Mouse (Mus musculus) spleen, postnatal 36 days (tissue): Measurements from ENCODE around the gene Pvr.

ENCODE experiments used
- DNase-seq, 2 experiments: peaks; one replicate each; pipeline ENCODE4 v3.0.0; 2022; ENCODE audit warnings: low spot score in 2 of 2, mixed read lengths in 1 of 2

Pvr gene

DNA sequence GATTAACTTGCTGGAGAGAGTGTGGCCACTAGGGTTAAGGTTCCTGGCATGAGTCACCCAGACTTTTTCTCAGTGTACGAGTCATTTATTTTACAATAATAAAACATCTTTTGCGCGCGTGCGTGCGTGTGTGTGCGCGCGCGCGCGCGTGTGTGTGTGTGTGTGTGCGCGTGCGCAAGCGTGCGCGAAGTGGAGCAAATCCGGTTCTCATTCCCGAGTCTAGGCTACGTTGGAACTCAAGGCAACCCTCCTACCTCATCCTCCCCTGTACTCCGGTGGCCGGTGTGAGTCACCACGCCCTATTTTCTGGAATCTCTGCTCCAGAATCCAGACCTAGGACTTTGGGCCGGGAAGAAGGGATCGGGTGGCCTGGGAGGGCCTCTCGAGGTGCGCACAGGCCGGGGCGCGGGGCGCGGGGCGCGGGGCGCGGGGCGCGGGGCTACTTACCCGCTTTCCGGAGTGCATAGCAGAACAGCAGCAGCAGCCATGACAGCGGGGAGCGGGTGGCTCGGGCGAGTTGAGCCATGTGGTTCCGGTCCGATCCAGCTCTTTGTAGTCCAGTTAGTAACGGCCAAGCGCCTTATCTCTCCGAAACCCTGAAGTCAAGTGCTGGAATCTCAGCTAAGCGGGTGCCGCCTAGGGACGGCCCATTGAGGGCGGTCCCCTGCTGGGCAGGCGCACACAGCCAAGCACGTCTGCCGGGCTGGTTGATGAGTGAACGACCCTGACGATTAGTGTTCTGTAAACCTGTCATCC, at the start of gene Pvr:
Pvr (minus strand) TSS at position 655 of the 756 bp plus-strand sequence.
- DNase-seq, result peak; percentile 63

DNA sequence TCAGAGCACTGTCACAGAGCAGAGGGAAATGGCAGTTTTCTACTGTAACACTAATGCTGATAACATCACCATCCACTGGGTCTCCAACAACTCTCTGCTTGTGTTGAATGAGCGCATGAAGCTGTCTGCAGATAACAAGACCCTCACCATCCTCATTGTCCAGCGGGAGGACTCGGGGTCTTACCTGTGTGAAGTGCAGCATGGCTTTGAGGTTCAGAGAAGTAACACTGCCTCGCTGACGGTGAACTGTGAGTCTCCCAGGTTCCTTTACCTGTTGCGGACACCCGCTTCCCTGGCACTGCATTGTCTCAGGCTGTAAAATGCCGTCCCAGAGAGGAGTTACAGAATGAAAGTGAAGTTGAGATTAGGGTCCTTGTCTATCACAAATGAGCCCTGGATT, 49.2 kb upstream of the Pvr start:
- DNase-seq, result no peak

DNA sequence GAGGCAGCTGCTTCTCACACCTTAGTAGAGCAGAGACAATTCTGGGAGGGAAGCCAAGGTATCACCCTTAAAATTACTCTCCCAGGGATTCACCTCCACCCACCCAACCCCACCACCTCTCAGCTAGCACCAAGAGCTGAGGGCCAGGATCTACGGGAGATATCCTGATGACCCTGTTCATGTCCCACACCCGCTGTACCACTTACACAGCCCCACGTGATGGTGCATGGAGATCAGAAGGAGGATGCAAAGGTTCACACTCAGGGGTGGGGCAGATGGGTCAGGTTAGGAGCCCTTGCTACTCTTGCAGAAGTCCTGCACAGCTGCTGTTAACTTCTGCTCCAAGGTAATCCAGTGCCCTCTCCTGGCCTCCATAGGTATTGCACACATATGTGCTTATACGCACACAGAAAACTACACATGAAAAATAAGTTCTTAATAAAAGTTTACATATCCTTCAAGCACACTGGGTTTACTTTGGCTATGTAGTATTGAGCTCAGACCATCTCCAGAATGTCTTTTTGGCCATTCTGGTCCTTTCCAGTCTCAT, 48.7 kb upstream of the Pvr start:
- DNase-seq, result no peak

DNA sequence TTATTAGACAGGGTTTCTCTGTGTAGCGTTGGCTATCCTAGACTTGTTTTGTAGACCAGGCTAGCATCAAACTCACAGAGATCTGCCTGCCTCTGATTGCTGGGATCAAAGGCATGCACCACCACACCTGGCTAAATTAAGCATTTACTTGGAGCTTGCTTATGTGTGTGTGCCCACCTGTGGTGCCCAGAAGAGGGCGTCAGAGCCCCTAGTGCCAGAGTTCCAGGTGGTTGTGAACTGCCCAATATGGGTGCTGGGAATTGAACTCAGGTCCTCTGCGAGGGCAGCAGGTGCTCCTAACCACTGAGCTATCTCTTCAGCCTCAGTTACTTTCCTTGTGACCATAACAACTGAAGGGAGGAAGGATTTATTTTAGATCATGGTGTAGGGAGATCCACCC, 48.1 kb upstream of the Pvr start:
- DNase-seq, result no peak

DNA sequence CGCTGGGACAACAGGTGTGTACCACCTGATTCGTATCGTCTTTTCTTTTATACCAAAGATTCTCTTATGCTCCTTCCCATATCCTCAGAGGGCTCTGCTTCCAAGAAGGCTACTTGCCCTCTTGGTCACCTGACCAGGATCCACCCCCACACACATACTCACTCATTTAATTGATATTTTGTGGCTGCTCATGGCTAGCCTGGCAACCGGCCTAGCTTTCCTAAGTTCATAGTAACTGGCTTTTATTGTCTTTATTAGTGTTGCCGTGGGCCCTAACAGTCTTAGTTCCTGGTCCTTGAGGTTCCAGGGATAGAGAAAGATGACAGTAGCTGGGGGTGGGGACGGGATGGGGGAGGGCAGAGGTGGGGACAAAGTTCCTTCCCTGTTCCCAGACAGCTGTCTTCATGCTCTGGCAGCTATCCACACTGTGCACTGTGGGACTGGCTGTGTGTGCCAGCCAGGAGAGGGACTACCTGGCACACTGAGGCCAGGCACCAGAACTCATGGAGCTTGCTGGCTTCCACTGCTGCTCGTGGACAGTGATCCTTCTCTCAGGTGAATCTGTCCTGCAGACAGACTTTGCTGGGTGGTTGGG, 44.1 kb upstream of the Pvr start, which contains the start of gene Ceacam20:
Ceacam20 (plus strand) TSS at position 428 of the 595 bp plus-strand sequence.
- no peak for DNase-seq

DNA sequence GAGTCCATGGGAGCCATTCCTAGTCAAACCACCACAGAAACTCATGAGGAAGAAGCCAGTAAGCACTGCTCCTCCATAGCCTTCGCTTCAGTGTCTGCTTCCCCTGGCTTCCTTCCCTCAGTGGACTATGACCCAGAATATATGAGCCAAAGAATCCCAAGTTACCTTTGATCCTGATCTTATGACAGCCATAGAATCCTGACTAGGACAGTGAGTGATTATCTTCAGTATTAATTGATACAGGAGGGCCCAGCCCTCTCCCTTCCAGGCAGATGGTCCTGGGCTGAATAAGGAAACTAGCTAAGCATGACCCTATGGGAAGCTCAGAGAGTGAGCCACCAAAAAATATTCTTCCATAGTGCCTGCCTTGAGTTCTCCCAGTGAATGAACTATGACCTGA, 41.5 kb upstream of the Pvr start:
- DNase-seq, result no peak

DNA sequence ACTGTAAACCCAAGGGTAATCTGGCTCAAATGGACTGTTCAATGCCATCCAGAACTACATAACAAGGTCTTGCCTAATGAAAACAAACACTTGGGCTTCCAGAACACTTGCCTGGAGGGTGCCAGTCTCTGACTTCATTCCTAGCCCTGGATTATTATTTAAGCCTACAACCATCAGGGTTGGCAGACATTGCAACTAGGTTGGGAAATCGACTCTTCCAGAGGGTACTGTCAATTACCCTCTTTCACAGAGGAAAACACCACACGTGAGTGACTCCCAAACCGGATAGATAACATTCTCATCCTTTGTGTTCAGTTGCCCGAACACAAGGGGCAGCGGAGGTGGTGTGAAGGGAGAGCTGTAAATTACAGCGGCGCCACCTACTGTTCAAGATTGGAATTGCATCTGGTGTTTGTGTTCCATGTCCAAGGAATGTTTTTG, 35.4 kb upstream of the Pvr start:
- peak; percentile 67 to 74 for DNase-seq

DNA sequence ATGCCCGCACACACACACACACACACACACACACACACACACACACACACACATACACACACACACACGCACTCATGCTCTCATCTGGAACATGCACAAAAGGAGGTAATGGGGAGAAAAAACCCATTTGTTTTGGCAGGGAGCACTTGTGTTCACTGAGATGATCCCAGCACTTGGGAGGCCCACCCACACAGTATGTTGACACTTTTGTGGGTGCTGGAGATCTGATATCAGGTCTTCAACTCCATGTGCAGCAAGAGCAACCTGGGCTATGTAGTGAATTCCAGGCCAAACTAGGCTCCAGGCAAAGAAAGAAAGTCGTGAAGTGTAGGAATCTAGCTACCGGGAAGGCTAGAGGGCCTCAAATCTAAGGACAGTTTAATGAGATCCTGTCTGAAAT, 34.9 kb upstream of the Pvr start:
- no peak for DNase-seq

DNA sequence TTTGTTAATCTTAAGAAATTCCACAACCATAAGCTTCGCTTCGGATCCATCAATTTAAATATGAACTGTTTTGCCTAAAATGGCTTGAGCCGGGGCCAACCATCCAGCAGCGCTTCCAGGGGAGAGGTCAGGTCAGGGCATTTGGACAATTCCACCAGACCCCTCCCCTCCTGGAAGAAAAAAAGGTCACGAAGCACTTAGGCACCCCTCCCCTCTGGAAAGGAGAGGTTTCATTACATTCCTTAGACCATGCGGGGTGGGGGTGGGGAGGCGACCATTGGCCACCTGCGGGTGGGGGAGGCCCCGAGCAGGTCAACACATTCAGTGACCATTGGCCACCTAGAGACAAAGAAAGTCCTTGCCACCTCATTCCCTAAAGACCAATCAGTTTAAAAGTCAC, 32.1 kb upstream of the Pvr start:
- DNase-seq, result no peak

DNA sequence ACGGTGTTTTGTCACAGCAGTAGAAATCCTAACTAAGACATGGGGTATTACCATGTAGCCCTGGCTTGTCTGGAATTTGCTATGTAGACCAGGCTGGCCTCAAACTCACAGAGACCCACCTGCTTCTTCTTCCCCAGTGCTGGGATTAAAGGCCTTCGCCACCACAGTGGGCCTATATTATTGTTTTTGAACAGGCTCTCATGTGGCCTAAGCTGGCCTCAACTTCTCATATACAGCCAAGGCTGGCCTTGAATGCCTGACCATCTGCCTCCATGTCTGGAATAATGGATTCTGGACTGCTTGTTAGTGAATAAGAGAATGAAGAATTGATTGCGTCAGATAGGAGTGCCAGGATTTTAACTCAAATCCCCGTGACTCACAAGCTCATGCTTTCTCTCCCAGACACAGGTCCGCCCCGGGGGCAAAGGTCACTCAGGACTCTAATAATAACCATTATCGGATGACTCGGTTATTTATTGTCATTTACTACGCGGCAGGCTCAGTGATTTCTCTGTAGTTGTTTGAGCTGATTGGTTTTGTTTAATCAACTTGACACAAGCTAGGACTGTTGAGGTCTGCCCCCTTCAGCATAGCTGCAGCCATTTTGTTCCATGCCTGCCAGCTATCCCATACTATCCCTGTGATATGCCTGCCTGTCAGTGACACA, 31.5 kb upstream of the Pvr start:
- DNase-seq, result no peak

DNA sequence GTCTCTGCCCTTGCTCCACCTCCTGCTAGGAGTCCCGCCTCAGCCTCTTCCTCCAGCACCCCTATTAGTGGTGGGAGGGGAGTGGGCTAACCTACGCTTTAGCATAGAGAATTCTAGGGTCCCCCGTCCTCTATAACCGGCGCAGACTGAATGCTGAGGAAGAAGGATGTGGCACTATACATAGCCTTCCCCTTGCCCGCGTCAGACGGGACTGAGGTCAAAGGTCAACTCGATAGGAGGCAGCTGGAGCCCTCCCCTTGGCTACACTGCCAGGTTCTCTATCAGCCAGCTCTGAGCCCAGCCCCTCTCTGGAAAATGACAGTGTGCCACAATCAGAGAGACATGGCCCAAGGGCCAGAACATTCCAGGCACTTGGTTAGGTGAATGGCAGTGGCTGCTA, 29.6 kb upstream of the Pvr start, which contains the start of gene Igsf23:
Igsf23 (minus strand) TSS at position 168 of the 400 bp plus-strand sequence.
- DNase-seq, result no peak

DNA sequence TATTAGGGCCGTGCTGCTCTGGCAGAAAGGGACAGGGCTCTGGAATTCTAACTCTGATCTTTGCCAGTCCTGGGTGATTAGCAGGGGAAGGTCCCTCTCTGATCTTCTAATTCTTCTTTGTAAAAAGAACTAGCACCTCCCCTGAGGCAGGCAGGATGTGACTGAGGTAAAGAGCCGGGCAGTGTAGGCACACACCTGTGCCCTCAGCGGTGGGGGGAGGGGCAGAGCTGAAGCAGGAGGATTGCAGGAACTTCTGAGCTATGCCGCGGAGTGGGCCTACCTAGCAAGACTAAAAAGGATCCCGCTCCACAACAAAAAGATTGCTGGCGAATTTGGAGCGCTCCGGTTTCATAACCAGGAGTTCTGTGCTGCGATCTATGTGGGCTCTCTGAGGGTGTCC, 29.0 kb upstream of the Pvr start:
- DNase-seq, result peak in 1 of 2 experiments; percentile 19

DNA sequence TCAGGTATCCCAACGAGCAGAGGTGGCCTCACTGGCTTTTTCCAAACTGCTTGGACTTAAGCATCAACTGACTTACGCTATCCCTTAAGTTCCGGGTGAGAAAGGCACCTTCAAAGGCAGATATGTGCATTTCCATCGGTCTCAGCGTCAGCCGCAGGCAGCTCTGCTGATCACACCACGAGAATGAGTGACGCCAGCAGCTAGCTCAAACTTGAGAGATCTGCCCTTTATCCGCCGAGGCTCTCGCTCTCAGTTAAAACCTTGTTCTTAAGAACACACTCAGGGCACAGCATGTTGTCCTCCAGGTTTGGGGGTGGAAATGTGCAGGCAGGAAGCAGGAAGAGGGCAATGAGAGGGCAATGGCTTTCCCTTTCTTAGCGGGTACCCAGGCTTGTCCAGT, 28.0 kb upstream of the Pvr start:
- DNase-seq, result no peak

DNA sequence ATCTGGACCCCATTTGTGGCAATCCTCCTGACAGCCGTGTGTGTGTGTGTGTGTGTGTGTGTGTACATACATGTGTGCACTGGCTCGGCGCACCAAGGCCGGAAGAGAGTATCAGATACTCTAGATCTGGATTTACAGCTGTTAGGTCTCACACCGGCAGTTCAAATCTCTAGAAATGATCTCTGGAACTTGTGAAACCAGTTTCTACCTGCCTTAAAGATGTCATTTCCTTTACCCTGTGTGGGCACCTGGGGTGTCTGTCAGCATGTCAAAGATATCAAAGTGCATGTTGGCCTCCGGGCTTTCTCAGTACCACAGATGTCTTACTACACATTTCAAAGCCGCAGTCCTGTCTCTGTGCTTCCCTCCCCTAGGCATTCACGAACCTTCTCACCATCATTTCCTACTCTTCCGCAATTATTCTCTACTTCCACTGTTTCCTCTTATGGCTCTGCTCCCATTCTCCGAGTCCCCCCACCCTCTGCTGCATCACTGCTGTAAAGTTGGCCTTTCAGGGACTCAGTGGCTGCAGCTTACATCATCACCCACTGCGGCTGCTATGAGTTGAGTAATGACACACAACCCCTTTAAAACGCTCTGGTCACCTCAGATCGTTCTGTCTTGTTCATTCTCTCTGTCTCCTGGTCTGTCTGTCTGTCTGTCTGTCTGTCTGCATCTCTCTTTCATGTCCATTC, 25.0 kb upstream of the Pvr start:
- no peak for DNase-seq

DNA sequence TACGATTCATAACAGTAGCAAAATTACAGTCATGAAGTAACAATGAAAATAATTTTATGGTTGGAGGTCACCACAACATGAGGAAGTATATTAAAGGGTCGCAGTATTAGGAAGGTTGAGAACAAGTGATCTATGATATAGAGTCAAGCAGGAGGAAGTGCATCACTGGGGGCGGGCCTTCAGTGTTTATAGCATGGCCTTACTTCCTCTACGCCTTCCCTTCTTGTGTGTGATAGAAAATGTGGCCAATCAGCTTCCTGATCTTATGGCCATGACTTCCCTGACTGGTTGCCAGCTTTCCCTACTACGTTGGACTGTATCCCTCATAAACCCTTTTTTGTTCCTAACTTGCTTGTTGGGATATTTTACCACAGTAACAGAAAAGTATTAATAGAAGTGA, 24.2 kb upstream of the Pvr start:
- no peak for DNase-seq

DNA sequence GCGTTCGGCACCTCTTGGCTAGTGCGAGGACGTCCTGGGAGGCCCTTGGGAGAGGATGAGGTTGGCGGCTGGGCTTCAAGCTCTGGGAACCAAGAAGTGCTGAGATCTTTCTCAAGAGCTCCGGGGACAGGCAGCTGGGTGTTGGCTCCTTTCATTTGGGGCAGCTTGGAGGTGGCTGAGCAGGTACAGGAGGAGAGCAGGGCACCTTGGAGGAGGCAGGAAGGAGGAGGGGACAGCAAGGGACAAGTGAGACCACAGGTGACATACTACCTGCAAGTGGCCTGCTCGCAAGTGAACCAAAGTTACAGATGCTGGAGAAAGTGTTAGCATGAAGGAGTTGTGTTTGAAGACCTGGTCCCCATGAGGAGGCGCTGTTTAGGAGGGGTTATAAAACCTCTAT, 23.7 kb upstream of the Pvr start:
- DNase-seq, result no peak

DNA sequence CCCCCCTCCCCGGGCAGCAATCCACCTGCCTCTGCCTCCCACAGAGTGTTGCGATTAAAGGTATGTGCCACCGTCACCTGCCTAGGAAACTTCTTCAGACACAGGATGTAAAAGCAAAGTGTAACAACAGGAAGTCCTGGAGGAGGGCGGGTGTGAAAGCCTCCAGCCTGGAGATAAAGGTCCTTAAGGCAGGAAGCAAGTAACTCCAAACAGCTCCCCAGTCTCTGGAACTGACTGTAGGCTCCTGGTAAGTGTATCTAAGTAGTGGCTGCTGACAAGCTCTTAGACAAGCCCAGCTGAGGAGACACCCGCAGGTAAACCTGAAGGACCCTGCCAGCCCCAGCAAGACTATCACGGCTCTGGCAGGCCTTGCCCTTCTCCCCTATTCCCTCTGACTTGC, 19.3 kb upstream of the Pvr start:
- no peak for DNase-seq

DNA sequence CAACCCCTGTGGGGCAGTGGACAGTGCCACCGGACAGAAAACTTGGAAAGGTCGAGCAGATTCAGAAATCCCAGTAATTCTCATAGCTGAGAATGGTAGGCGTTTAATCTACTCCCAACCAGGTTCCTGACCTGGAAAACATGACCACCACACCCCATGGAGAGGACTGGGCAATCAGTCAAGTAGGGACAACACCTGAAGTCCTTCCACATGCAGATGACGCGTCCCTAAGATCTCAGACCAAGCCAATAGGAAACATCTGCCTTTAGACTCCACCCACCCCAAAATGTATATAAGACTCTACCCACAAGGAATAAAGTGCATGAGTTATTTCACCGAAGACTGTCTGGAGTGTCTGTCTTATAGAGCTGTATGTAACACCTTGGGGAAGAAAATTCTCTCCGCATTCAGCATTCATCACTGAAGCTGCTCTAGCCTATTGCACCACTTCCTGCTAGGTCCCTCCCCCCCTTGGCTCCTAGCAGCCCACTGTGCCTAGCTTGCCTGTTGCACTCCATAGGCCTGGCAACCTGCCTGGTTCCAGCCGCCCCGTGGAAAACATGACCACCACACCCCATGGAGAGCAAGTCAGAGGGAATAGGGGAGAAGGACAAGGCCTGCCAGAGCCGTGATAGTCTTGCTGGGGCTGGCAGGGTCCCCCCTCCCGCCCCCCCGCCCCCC, 18.7 kb upstream of the Pvr start:
- peak; percentile 35 for DNase-seq

DNA sequence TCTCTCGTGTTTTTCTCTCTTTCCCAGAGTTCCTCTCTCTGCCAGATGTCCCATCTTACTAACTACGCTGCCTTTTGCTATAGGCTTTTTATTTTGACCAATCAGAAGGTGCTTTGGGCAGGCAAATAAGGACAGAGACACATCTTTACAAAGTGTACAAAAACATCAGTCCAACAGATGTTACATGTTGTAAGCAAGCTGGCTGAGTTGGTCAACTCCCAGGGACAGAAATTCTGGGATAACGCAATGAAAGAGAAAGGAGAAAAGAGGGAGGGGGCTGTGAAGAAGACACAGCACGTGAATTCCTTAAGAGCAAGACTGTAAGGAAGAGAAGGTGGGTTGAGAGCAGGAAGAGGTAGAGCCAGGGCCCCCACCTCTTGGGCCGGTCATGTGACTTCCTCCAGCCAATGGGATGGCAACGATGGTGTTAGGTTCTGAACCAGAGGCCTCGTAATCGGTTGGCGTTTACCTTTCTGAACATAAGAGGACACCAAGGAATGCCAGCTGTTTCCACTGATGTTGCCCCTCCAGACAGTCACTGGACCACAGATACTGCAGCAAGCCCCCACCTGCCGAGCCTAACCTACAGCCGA, 16.4 kb upstream of the Pvr start:
- no peak for DNase-seq

DNA sequence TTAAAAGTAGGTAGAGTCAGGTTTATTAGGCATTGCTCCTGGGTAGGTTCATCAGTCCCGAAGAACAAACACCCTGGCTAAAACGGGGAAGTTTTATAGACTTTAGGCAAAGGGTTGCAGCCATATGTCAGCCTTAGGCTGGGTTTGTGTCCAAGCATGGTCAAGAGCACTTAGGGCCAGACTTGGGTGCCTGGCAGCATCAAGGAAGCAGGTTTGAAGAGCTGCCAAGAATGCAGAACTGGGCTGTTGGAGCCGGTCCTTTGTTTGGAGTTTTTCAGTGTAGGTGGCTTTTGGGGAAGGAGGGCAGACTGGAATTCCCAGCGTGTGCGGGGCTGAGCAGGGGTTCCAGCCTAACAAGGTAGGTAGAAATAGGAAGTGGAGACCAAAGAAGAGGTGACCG, 15.0 kb upstream of the Pvr start:
- no peak for DNase-seq

DNA sequence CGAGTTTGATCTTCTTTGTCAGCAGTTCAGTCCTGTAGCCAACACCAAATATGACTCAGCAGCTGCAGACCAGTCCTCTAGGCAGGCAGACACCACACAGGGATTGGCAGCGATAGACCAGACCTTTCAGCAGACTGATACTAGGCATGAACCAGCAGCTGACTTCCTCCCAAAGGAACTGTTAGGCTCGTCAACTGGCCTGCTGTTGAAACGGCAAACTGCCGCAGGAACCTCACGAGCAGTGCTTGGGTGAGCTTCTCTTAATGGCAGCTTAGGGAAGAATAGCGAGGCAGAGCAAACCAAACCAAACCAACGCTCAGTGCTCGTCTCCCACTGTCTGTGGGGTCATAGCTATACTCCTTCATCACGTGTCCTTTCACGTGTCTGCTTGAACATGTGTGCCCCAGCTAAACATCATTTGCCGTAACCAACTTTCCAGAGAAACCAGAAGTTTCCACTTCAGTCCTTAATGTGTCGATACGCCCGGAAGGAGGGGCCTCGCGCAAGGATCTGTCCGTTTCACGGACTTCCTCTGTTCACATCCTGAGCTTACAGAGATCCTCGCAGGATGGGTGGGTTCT, 14.3 kb upstream of the Pvr start:
- DNase-seq, result peak in 1 of 2 experiments; percentile 31
